Mouse (Mus musculus): Measurements from ENCODE around the gene Car4. TPM values are rescaled to one million over a fixed set of nuclear protein-coding genes. Genes with fewer than 3 reads are reported as not detected.

The Car4 gene
- polyA plus RNA-seq, 1 experiment from 2014 or later = 172 TPM

GRCm38 (mm10) chr11:84988341-84988919, 30.8 kb downstream of the Car4 start:
- H3K36me3 ChIP-seq (ENCODE audit: insufficient read depth, low read length) = peaks cover 18% of the 10 kb centered on the region; the same call in 1 of the 2 replicates
- H3K4me1 ChIP-seq (ENCODE audit: insufficient read depth, low read depth, low read length) = no peaks in the 10 kb centered on the region
- ATAC-seq (no peak), DNase-seq (ENCODE audit: low spot score) (no peak)
- no peak overlapping the region for H3K9ac ChIP-seq (replicated peaks; ENCODE audit: low read depth)
- H3K9me3 ChIP-seq (ENCODE audit: low read length) = no peaks in the 10 kb centered on the region
- 86% methylated on average over 3 of the region's 3 CpGs for WGBS
- H3K27me3 ChIP-seq (replicated peaks; ENCODE audit: insufficient read depth, low read length) = no peaks in the 10 kb centered on the region
- H3K27ac ChIP-seq (ENCODE audit: low read length) = no peak overlapping the region
- TF ChIP-seq EP300 (IDR thresholded peaks at IDR 0.05) = no peak
- TF ChIP-seq CTCF (IDR thresholded peaks at IDR 0.05) = no peak
- H3K4me3 ChIP-seq (ENCODE audit: low read depth, low read length) = no peak overlapping the region
- H3K4me2 ChIP-seq (replicated peaks; ENCODE audit: low read depth, low read length) = no peak overlapping the region

GRCm38 (mm10) chr11:84992996-84993395, 35.4 kb downstream of the Car4 start:
- Histone ChIP-seq H3K4me1 (ENCODE audit: insufficient read depth, low read depth, low read length) (no peaks in the 10 kb centered on the region), H3K4me2 (replicated peaks; ENCODE audit: low read depth, low read length) (no peak overlapping the region), H3K9me3 (ENCODE audit: low read length) (no peaks in the 10 kb centered on the region), H3K4me3 (ENCODE audit: low read depth, low read length) (no peak overlapping the region), H3K27ac (ENCODE audit: low read length) (no peak overlapping the region), H3K27me3 (replicated peaks; ENCODE audit: insufficient read depth, low read length) (no peaks in the 10 kb centered on the region), H3K9ac (replicated peaks; ENCODE audit: low read depth) (no peak overlapping the region), H3K36me3 (ENCODE audit: insufficient read depth, low read length) (peaks cover 12% of the 10 kb centered on the region; the same call in 1 of the 2 replicates)
- ATAC-seq (no peak), DNase-seq (ENCODE audit: low spot score) (no peak)
- TF ChIP-seq CTCF (IDR thresholded peaks at IDR 0.05) (no peak), EP300 (IDR thresholded peaks at IDR 0.05) (no peak)
- 87% methylated on average over 1 of the region's 1 CpGs for WGBS

DNA sequence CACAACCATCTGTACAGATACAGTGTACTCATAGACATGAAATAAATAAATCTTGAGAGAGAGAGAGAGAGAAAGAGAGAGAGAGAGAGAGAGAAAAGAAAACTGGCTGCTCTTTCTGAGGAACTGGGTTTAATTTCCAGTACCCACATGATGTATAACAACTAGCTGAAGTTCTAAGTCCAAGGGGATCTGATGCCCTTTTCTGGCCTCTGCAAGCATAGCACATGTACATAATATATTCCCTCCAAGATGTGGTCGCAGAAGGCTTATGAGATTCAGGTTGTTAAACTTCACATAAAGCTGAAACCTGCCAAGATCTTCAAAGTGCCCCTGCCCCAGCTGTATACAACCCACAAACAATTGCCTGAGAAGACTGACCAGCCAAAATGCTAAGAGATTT, 37.7 kb downstream of the Car4 start:
- 90% methylated on average over 1 of the region's 1 CpGs for WGBS

DNA sequence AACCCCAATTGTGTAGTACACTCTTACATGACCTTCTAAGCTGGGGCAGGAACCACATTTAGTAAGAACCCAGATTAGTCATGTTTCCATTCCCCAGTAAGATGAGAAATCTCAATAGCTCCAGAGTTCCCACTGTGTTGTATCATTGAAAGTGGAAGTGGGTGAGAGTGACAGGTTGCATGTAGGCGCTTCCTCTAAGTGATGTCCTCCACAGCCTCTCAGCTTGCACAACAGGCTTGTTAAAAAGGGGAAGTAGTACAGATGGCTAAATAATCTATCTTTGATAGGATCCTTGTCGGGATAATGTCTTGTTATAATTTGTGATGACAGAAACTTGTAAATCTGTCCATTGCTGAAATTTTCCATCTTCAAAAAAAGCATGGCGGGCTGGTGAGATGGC, 46.0 kb downstream of the Car4 start:
- Histone ChIP-seq H3K27ac (ENCODE audit: low read length) (no peak overlapping the region), H3K9ac (replicated peaks; ENCODE audit: low read depth) (no peak overlapping the region), H3K36me3 (ENCODE audit: insufficient read depth, low read length) (peaks cover 11% of the 10 kb centered on the region; the same call in 1 of the 2 replicates), H3K4me2 (replicated peaks; ENCODE audit: low read depth, low read length) (no peak overlapping the region), H3K4me1 (ENCODE audit: insufficient read depth, low read depth, low read length) (no peaks in the 10 kb centered on the region), H3K9me3 (ENCODE audit: low read length) (no peaks in the 10 kb centered on the region), H3K27me3 (replicated peaks; ENCODE audit: insufficient read depth, low read length) (no peaks in the 10 kb centered on the region), H3K4me3 (ENCODE audit: low read depth, low read length) (no peak overlapping the region)
- WGBS = 92% methylated on average over 3 of the region's 3 CpGs
- peak; percentile 48 for DNase-seq (ENCODE audit: low spot score)
- TF ChIP-seq CTCF (IDR thresholded peaks at IDR 0.05) (no peak), EP300 (IDR thresholded peaks at IDR 0.05) (no peak)
- ATAC-seq = no peak; the same call in 1 of the 2 replicates

More for the DNA sequence above, 37.7 kb downstream of the Car4 start:
- Histone ChIP-seq H3K9ac (replicated peaks; ENCODE audit: low read depth) (no peak overlapping the region), H3K9me3 (ENCODE audit: low read length) (no peaks in the 10 kb centered on the region), H3K27ac (ENCODE audit: low read length) (no peak overlapping the region), H3K36me3 (ENCODE audit: insufficient read depth, low read length) (peaks cover 14% of the 10 kb centered on the region; the same call in 1 of the 2 replicates), H3K4me3 (ENCODE audit: low read depth, low read length) (no peak overlapping the region), H3K27me3 (replicated peaks; ENCODE audit: insufficient read depth, low read length) (no peaks in the 10 kb centered on the region), H3K4me1 (ENCODE audit: insufficient read depth, low read depth, low read length) (no peaks in the 10 kb centered on the region), H3K4me2 (replicated peaks; ENCODE audit: low read depth, low read length) (no peak overlapping the region)
- ATAC-seq = no peak
- no peak for DNase-seq (ENCODE audit: low spot score)
- TF ChIP-seq CTCF (IDR thresholded peaks at IDR 0.05) (no peak), EP300 (IDR thresholded peaks at IDR 0.05) (no peak)

DNA sequence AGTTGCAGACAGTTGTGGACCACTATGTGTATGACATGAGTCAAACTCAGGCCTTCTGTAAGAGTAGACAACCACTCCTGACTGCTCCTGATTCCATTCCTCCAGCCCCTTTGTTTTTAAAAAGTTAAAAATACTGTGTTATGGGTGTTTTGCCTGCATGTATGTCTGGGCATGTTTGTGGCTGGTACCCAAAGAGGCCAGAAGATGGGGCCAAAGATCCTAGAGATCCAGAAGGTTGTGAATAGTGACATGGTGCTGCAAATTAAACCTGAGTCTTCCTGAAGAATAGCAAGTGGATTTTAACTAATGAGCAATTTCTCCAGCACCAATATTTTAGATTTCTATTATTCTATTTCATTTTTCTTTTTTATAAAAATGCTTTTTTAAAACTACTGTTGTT, 55.5 kb downstream of the Car4 start:
- Histone ChIP-seq H3K36me3 (ENCODE audit: insufficient read depth, low read length) (0 out of 2 replicates have a peak, but pooled peaks cover 12% of the 10 kb centered on the region), H3K4me2 (replicated peaks; ENCODE audit: low read depth, low read length) (no peak overlapping the region), H3K9ac (replicated peaks; ENCODE audit: low read depth) (no peak overlapping the region), H3K9me3 (ENCODE audit: low read length) (no peaks in the 10 kb centered on the region), H3K4me3 (ENCODE audit: low read depth, low read length) (no peak overlapping the region), H3K27ac (ENCODE audit: low read length) (no peak overlapping the region), H3K4me1 (ENCODE audit: insufficient read depth, low read depth, low read length) (no peaks in the 10 kb centered on the region), H3K27me3 (replicated peaks; ENCODE audit: insufficient read depth, low read length) (no peaks in the 10 kb centered on the region)
- ATAC-seq (no peak), DNase-seq (ENCODE audit: low spot score) (no peak)
- TF ChIP-seq CTCF (IDR thresholded peaks at IDR 0.05) (no peak), EP300 (IDR thresholded peaks at IDR 0.05) (no peak)

Other genes with a start within 250 kb of the Car4 start
- 5.3 and 6.5 TPM in 2 replicates for gene Mrm1, start 138.3 kb upstream of the Car4 start, polyA plus RNA-seq (2015; fragmentation: Nextera tagmentation; extraction: Ambion mirVana)
- 9.1 and 9.3 TPM in 2 replicates for gene Dhrs11, start 128.8 kb upstream of the Car4 start, polyA plus RNA-seq (2015; fragmentation: Nextera tagmentation; extraction: Ambion mirVana)
- gene Ggnbp2, start 87.0 kb upstream of the Car4 start, polyA plus RNA-seq (2015; fragmentation: Nextera tagmentation; extraction: Ambion mirVana) = 56.4 and 57.3 TPM in 2 replicates
- gene Myo19, start 77.6 kb upstream of the Car4 start, polyA plus RNA-seq (2015; fragmentation: Nextera tagmentation; extraction: Ambion mirVana) = 2.6 and 3.3 TPM in 2 replicates
- 1.1 and 1.5 TPM in 2 replicates for gene Pigw, start 77.5 kb upstream of the Car4 start, polyA plus RNA-seq (2015; fragmentation: Nextera tagmentation; extraction: Ambion mirVana)
- 24.1 and 27.5 TPM in 2 replicates for gene Znhit3, start 41.4 kb upstream of the Car4 start, polyA plus RNA-seq (2015; fragmentation: Nextera tagmentation; extraction: Ambion mirVana)
- gene Usp32, start 182.4 kb downstream of the Car4 start, polyA plus RNA-seq (2015; fragmentation: Nextera tagmentation; extraction: Ambion mirVana) = 4.1 and 4.5 TPM in 2 replicates
- 0.24 TPM in 1 of 2 replicates, not detected in the other for gene 1700125H20Rik, start 212.6 kb downstream of the Car4 start, polyA plus RNA-seq (2015; fragmentation: Nextera tagmentation; extraction: Ambion mirVana)

All from lung, postnatal 0 days (tissue).